Mouse (Mus musculus): ENCODE measurements around the gene Arl3.
A peak's percentile ranks its signal among the peaks of the same experiment; 100 is the strongest.

- TF ChIP-seq CTCF (IDR thresholded peaks at IDR 0.05) (peak; percentile 39), EP300 (IDR thresholded peaks at IDR 0.05) (no peak)
Observed at GRCm38 (mm10) chr19:46592751-46593439, 19.9 kb upstream of the Arl3 start.
